Mouse (Mus musculus): ENCODE data around the gene Tdrd5.

- TF ChIP-seq POLR2A (IDR thresholded peaks at IDR 0.05; ENCODE audit: extremely low read depth, insufficient read depth, low read length): no peak
- no peak for TF ChIP-seq CTCF (IDR thresholded peaks at IDR 0.05; ENCODE audit: low read depth, low read length)
Measured at GRCm38 (mm10) chr1:156270471-156270870, 33.0 kb downstream of the Tdrd5 start.

Data from liver, adult 2 months (tissue).